Mouse (Mus musculus) layer of hippocampus, adult 9-10 months (tissue): ENCODE data around the gene Cacng5.

ENCODE experiments used
- DNase-seq: peaks from one replicate; pipeline ENCODE4 v3.0.0; 2022; ENCODE audit warnings: low spot score

The Cacng5 gene

DNA sequence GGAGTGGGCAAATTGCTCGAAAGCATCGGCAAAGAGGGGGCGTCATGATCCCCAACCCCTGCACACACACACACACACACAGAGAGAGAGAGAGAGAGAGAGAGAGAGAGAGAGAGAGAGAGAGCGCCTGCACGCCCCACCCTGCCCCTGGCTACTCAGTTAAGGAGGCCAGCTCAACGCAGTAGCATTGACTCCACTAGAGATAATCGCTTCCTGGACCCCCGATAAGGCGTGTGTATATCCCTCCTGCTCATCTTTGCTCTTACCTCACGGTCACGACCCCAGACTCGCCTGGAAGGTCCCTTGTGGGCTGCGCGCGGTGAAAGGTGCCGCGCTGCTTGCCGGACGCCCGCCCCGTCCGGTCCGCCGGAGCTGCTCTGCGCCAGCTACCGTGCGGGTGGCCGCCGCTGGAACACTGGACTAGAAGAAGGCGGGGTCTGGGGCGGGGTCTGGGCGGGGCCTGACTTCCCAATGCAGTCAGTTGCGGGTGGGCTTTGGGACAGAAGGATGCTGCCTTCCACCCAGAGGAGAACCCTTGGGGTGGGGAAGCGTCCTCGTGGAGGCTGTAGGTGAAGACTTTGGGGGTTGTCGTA lies at the start of gene Cacng5:
TSS of gene Cacng5 (minus strand) at position 422 of the 593 bp plus-strand sequence.
- DNase-seq = no peak

DNA sequence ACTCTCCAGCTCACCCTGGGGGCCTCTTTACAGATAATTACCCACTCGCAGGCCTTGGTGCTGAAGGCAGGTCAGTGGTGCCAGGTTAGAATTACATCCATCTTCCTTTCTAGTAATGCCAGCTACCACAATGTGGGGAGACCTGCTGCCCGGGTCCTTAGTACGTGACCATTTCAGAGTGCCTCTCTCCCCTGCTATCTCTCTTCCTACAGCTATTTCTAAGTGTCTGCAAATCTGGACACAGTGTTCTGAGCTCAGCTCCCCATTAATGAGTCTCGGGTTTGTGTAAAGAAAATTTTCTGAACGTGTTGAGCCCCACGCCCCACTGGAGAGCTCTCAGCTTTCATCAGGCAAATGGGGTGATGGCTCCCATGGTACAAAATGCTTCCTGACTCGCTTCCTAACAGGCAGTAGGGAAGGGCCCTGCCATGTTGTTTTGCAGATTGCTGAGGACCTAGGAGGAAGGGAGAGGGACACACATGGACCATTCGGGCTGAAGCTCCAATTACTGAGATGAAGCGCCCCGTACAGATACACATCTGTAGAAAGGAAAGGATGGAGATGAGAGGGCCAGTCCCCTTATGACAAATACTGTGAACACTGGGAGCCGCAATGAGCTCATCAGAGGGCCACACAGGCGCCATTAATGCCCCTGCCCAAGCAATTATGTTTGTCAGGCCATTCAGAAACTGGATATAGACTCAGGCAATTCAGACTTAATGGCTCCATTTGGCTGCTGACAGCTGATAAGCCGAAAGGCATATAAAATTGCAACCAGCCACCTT lies 42.9 kb upstream of the Cacng5 start:
- no peak for DNase-seq

DNA sequence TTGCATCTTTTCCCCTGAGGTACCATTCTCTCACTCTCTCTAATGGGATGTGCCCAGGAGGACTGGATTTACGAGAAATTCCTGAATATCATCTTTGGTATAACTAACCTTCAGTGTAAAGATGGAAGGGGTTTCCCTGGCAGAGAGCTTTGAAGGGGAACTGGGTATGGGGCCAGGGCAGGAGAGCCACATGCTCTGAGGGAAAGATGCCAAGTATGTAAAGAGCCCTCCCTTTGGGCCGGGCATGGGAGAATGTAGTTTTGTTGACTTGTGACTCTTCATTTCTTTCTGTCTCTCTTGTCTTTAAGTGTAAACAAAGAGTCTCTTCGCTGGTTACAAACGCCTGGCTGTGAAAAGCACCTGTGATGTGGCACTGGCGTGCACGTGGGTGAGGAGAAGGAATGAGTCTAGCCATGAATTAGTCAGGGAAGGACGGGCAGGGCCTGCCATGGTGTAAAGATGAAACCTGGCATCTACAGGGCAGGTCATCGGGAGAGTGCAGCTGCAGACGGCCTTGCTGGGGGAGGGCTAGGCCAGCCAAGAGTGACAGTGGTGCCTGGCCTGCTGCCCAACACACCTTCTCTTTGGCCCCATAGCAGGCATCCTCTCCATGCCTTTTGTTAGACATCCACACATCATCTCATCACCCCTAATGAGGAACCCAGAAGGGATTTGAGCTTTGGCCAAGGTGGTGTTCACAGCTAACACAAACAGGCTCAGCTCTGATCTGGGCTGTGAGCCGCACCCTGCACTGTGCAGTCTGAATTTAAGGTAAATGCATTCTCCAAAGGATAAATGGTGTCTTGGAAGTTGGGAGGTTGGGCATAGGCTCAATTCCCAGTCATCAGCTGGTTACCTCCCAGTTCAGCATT lies 40.6 kb upstream of the Cacng5 start:
- DNase-seq = no peak

DNA sequence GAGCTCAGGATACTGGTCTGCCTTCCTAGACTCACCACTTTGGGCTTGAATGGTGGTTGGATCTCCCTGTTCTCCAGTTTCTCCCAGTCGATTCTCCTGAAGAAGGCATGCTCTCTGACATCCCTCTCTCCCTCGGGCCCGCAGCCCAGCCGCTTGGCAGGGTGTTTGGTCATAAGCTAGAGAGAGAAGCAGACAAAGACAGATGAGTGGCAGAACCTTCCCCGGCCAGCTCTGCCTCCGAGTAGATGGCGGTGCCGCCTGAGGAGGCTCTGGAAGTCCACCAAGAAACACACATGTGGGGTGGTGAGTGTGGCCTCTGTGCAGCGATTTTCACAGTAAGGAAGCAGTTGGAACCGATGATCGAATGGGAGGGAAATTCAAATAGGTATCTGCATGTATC lies 36.6 kb upstream of the Cacng5 start:
- DNase-seq = no peak

DNA sequence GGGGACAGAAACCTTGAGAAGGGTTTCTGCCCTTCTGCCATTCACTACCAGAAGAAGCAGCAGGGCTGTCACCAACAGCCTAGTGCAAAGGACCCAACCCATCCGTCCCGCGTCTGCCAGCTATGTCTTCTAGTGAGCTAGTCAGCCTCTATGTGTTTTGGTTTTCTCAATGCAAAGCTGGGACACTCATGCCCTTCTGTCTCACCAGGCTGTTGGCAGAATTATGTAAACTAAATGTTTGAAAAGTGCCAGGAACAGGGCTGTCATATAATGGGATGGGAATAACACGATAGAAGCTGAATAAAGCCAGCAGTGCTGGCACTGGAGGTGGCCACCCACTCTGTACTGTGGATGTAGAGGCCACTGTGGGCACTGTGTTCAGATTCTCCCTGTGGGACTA lies 35.8 kb upstream of the Cacng5 start:
- peak; percentile 37 for DNase-seq

DNA sequence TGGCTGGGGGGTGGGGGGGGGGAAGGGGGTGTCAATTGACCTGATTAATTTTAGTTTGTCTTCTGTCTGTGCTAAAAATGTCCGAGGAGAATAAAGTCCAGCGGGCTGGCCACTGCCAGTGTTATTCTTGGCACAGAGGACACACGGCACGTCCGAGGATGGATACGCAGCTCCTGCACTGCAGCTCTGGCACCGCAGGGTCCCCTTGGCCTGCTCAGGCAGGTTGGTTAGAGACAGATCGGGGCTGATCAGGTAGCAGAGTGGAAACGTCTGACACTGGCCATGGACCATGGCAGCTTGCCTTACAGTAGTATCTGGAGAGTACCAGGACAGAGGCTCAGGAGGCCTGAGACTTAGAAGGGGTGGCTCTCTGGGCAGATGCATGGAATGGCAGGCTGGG lies 35.4 kb upstream of the Cacng5 start:
- DNase-seq = no peak

DNA sequence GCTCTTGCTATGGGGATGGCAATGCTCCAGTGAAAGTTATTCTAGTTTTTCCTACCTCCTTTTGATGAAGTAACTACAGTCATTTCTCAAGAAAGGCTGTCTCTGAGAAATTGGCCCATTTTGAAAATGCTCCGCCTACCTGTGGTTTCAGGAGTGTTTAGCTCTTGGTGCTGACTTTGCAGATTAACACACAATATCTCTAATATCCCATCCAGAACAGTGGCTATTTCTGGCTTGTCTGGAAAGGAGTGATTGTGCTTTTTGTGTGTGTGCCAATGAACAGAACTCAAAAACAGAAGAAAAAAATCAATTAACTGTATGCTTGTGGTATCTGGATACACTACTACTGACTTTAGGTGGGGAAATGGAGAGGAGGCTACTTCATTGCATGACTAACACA lies 33.1 kb upstream of the Cacng5 start:
- no peak for DNase-seq

DNA sequence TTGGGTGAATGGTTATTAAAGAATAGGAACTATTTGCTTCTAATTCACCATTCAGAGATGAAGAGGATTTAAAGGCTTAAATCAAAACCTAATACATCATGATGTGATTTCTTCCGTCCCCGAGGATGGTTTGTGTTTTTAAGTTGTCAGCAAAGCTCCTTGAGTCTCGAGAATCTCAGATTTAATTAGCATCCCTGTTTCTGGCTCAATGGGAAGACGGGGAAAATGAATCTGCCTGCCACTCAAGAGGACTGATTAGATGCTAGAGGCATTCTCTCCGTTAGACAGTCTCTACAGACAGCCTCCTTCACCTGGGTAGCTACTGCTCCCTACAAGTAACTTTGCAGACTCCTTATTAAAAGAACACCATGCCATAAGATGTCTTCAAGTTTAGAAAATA lies 32.0 kb upstream of the Cacng5 start:
- DNase-seq = no peak

DNA sequence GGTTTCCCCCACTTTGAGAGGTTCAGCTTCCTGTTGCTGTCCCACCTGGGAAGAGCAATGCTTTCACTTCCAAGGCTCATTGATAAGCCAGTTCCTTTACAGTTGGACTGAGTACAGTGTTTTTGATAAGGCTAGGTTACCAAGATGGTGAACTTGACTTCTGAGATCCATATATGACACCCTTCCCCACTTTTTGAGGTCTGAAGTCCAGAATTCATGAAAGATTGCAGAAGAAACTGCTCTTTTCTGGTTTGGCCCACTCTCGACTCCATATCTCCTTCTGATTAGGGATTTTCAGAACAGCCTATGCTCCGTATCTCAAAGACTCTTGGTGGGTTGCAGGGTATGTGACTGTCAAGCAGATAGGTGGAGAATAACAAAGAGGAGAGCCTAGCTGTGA lies 22.1 kb upstream of the Cacng5 start:
- no peak for DNase-seq

DNA sequence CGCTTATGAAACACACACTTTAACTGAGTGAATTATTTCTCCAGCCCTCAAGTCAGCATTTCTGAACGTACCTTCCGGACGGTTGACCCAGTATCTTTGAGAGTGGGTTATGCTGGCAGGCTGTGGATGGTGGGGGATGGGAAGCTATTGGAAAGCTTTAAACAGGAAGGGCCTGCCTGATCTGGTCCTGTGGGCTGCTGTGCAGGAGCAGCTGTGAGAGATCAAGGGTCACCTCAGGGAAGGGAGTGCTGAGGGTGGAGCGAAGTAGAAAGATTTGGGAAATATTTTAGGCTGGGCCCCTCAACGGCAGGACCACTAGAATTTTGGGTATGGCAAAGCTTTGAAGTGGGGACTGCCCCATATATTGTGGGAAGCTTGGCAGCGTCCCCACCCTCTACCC lies 16.9 kb upstream of the Cacng5 start:
- DNase-seq = no peak

DNA sequence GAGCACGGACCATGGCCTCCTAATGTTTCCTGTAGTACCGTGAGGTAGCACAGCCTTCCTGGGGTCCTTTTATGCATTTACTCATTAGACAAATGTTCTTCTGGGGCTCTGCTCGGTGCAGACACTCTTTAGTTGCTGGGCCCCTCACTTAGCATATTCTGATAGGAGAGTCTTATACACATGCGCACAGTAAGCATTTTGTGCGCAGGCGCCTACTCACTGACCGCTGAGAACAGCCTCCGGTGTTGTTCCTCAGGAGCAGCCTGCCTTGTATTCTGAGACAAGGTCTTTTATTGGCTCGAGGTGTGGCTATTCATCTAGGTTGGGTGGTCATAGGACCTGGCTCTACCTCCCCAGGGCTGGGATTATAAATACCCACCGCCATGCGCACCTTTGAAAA lies 16.4 kb upstream of the Cacng5 start:
- no peak for DNase-seq

DNA sequence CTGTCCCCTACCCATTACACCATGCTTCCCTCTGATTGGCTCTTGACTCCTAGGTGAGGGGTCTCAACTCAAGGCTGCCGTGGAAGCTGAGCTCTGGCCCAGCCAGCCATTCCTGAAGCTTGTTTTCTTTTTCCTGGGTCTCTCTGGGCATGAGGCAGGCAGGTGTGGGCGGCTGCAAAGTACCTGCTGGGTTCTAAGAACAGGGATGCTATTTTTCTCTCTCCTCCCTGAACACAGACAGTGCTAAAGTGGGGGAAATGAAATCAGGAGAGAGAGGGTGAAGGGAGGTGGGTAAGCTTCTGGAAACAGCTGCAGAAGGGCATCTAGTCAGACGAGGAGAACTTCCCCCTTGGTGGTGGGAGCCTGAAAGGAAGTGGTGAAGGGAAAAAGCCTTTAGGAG lies 14.9 kb upstream of the Cacng5 start:
- DNase-seq = no peak

DNA sequence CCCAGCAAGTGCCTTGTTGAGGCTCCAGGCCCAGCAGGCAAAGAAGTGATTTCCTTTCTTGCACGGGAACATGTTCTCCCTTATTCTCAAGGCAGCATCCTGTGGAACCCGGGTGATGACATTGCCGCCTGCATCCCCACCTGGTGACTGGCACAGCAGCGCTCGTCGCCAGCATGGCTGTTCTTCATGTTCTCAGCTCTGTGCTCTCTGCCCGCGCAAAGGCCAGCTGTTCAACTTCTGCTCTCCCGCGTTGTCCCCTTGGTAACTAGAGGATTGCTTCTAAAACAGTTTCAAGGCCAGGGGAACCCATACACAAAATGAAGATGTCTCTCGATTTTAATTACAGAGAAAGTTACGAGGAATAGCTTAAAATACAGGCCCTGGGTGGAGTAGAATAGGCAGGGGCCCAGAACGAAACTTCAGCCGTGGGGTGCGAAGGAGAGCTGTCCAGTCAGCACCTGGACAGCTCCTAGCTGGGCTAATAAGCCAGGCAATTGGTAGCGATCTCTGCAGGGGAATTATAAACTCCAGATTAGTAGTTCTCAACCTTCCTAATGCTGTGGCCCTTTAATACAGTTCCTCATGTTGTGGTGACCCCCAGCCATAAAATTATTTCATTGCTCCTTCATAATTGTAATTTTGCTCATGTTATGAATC lies 5.1 kb upstream of the Cacng5 start:
- DNase-seq = no peak

DNA sequence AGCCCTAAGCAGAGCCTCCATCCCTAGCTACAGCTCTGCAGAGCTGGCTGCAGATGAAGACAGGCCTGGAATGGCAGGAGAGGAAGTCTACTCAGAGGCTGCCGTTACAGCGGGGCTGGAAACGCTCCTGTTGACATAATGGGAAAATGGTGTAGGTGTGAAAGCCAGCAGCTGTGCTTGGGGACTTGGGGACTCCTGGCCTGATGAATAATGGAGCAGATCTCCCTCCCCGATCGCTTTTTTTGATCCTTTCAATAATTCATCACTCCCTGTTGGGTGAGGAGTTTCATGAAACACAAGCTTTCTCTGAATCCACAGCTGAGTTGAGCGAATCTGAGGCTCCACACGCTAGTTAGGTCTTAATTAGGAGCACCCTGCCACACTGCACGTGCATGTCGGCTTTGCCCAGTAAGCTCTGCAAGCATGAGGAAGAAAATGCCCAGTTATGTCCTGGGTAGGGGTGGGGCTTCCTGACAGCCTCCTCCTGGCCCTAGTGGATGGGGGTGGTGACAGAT lies 2.9 kb upstream of the Cacng5 start:
- no peak for DNase-seq

DNA sequence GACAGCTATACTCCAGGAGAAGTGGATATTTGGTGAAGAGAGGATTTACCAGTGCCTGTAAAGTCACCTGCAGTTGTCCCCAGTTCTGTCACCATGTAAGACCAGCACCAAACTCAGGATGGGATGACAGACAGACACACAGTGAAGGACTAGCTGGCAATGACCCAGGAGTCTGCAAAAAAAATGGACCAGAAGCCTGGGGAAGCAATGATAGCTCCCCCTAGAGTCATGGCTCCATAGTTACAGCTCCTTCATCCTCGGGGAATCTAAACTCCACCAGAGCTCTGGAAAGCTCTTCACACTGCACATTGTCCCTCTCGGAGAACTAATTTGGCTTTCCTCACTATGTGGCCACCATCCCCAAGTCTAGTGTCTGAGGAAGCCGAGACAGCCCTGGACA lies 1.5 kb downstream of the Cacng5 start:
- DNase-seq = no peak

DNA sequence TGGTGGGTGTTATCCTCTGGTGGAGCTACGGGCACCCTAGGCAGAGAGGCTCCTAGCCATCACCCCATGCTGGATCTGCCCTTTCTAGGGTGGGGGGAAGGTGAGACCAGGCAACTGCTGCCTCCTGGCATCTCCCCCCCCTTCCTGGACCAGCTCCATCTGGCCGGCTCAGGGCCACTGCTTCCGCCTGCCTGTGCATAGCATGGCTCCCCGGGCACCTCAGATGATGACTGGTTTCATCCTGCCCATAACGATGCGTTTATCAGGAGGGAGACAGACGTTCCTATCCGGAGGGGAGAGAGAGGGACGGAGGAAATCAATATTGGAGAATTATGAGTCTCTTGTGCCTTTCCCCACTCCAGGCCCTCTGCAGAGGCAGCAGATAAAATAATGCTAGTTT lies 9.5 kb downstream of the Cacng5 start:
- no peak for DNase-seq

DNA sequence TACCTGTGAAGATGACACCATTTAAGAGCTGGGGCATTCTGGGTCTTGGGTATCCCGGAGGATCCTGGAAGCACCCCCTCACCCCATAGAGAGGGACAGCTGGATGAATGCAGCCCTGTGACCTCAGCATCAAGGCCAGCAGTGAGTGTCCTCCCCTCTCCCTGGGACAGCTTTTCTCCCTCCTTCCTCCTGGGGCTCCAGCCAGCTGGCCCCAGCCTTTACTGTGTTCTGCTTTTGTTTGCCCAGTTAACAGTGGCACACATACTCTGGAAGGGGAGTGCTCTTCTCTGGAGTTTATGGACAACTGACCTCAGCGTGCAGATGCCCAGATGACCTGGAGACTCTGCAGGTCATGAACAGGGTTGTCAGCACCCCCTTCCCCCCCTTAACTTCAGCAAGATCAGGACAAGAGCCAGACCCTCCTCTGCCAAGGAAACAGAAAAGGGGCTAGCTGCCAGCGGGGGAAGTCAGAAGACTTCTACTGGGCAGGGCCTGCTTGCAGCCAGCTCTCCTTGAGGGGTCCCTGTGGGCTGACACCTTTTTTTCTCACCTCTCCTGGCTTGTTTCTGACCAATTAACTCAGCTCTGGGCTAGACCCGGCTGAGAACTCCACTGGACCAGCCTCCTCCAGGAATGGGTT lies 10.8 kb downstream of the Cacng5 start:
- DNase-seq = no peak

DNA sequence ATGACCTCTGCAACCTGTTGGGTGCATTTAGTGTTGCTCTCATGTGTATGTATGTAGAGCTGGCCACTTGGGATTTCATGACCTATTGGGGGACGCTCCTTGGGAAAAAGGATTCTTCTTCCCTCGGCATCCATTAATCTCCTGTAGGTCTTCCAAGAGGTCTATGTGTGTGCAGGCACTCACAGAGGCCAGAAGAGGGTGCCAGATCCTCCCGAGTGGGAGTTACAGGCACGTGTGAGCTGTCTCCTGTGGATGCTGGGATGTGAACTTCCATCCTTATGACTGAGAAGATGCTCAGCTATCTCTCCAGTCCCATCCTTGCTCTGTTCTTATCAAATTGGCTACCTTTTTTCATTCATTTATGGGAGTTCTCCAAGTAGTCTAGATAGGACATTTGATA lies 14.4 kb downstream of the Cacng5 start:
- no peak for DNase-seq

DNA sequence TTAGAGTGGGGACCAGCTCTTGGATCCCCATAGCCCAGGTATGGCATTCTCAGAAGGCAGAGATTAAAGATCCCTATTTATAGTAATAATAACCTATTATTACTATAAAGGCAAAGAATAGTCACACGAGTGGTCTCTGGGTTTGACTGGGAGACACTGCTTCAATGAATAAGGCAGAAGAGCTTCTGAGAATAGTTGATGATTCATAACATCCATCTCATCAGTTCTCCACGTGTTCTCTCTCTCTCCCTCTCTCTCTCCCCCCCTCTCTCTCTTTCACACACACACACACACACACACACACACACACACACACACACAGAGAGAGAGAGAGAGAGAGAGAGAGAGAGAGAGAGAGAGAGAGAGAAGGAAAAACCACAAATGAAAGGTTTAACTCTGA lies 16.2 kb downstream of the Cacng5 start:
- no peak for DNase-seq

DNA sequence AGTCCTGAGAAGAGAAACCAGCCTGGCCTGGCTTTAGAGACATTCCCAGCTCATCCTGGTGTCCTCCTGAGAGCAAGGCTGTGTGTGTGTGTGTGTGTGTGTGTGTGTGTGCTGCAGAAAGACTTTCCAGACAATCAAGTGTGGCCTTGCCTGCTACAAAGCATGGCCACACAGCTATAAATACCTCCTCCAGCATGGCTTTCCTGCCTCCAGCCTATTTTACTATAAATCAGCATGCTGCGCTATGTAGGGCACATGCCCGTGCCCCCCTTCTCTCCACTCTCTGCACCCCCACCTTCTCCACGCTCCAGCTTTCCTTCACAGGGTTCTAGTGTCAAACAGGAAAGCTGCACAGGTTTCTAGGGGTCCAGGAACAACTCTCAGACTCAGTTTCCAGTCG lies 19.2 kb downstream of the Cacng5 start:
- no peak for DNase-seq

DNA sequence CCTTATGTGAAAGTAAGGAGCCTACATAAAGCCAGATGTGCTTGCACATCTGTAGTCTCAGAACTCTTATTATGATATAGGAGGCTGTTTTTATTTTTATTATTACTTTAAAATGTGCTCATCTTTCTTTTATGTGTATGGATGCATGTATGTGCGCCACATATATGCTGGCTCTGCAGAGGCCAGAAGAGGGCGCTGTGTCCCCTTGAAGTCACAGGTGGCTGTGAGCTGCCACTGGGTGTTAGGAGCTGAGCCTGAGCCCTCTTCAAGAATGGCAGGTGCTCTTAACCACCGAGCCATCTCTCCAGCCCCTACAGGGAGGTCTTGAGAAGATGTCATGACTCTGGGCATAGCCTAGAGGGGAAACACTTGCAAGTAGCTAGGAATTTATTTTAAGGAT lies 23.5 kb downstream of the Cacng5 start:
- DNase-seq = no peak

DNA sequence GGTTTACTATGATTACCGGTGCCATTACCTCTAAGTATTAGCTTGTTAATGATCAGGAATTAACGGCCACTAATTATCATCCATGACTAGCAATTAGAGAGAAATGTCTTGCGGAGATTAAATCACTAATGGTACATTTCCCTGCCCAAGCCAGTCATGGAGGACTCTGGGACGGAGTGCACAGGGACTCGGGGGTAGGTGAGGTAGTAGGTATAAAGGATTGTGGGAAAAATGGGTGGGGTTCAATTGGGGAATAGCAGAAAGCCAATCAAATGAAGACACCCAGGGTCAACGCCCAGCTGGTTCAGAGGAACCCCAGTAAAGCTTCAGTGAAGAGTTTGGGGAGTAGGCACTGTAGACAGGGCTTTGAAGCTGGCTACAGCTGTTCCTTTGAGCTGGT lies 27.5 kb downstream of the Cacng5 start:
- no peak for DNase-seq
